Mouse (Mus musculus): ENCODE measurements around the gene S1pr4.
A peak's percentile ranks its signal among the peaks of the same experiment; 100 is the strongest.

S1pr4 gene

DNA sequence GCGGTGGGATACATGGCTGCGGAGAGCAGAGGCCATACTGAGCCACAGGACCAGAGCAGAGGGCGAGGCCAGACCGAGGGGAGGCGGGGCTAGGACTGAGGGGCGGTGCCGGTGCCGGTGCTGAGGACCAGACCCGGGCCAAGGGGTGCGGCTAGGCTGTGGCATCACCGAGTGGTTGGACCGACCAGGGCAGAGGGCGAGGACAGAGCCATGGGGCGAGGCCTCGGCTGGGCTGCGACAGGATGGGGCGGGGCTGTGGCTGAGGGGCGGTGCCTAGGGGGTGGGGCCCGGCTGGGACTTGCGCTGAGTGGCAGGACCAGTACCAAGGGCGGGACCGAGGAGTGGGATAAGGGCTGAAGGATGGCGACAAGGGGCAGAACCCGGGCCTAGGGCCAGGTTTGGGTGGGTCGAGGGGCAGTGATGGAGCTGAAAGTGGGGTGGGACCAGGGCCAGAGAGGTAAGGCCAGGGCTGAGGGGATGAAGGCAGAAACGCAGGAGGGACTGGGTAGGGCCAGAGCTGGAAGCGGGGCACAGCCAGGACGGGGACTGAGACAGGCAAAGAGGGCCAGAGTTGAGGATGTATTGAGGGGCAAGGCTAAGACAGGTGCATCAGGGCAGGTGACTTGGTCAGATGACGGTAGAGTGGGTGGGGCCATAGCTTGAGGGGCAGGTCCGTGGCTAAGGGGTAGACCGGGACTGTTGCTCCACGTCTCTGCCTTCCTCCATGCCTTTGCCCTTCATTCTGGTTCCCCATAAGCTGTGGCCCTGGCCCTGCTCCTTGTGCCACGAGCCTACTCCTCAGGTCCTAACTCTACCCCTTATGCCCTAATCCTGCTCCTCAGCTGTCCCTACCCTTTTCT, 35.3 kb downstream of the S1pr4 start:
- peak; percentile 41 for DNase-seq (ENCODE audit: low spot score)

DNA sequence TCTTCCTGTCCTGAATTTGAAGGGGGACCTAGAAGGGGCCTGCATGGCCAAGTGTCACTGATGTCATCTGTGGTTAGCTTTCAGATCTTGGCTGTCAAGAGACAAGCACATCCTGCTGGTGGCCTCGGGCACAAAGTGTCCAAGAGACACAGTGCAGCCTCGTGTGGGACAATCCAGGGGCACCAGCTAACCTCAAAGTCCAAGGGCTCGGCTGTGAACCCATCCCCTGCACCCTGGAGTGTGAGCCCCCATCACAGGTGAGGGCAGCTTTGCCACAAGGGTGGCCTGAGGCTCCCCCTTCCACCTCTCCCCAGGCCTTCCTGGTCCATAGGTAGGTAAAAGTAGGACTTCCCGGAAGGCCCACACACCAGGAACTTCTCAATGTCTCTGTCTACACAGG, 36.4 kb downstream of the S1pr4 start:
- DNase-seq (ENCODE audit: low spot score): peak; percentile 2

DNA sequence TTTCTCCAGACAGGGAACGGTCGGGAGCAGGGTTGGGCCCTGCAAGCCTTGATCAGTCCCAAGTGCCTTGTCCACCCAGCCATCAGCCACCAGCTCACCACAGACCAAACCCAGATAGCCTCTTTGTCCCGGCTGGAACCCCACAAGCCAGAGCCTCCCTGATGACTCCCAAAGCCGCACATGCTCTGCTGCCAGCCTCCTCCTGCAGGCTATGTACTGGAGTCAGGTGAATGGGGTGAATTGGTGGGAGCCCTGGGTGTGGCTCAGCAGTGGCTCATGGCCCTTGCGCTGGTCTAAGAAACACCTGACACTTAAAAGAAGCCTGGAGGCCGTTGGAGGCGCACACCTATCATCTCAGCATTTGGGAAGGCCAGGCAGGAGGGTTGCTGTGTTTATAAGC, 37.0 kb downstream of the S1pr4 start:
- DNase-seq (ENCODE audit: low spot score): peak; percentile 2

DNA sequence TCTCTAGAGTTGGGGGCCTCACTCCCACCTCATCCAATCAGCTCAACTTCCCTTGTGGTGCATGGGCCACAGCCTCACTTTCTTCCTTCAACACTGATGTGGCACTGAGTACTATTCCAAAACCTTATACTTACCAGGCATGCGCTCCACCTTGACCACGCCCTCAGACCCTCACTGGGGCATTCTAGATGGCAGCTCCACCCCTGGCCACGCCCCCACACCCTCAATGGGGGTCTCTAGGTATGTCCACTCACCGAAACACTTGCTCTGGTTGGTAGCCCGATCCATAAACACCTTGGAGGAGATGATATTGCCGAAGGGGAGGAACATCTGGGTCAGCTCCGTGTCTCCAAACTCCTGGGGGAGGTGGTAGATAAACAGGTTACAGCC, 37.5 kb downstream of the S1pr4 start:
- peak; percentile 2 for DNase-seq (ENCODE audit: low spot score)

DNA sequence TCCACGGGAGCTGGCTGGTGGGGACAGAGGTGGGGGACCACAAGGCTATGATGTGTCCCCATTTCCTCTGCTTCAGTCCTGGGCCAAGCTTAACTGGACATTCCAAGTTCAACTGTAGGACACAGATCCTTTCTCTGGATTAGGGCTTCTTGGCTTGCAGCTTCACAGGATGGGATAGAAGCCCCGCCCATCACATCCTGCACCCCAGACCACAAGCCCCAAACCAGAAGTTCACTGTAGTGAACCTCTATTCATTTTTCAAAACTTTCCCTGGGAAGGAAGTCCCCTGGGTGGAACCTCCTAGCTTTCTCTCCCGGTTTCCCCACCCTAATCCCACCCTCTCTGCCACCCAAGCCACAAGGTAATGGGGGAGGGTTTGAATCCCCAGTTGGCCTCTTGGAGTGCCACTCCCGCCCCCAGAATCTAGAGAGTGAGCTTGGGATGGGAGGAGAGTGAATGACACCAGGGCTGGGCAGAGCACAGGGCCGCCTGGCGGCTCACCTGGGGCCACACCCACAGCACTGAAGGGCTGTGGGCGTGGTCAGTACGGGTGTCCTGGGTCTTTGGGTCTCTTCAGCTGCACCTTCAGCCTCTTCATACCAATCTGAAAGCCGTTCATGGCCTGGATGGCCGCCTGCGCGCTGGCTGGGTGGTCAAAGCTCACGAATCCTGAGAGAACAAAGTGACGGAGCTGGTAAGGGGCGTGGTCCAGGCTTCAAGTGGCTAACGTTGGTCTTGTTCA, 38.1 kb downstream of the S1pr4 start:
- DNase-seq (ENCODE audit: low spot score): peak; percentile 2

DNA sequence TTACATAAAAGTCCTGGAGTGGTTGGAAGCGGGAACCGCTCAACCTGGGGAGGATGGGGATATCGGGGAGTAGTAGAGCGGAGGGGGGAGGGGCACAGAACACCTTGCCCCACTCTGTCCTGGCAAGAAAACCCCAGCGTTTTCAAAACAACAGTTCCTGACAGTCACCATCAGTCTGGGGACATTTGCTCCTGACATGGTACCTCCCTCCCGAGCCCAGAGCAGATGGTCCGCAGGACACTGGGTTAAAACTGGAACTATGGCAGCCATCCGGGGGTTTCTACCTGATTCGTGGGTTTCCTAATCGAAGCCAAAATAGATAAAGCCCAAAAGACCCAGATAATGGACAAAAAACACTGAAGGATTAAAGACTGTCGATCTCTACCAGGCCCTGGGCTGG, 39.0 kb downstream of the S1pr4 start:
- DNase-seq (ENCODE audit: low spot score): peak; percentile 1

DNA sequence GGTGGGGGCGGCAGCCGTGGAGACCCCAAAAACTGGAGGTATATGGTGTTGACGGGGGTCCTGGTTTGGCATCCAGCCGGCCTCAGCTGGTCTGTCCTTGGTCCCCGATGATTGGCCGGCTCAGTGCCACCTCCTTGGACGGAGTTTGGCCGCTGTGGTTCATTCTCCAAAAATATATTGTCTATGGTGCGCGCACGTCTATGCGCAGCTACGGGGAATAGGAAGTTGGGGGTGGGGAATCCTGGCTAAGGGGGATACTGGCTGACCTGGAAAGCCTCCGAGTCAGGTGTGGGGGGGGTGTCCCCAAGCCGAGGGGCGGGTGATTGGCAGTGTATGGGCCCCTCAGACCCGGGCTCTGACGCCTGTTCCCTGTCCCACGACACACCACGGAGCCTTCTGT, 39.5 kb downstream of the S1pr4 start:
- DNase-seq (ENCODE audit: low spot score): peak; percentile 2

DNA sequence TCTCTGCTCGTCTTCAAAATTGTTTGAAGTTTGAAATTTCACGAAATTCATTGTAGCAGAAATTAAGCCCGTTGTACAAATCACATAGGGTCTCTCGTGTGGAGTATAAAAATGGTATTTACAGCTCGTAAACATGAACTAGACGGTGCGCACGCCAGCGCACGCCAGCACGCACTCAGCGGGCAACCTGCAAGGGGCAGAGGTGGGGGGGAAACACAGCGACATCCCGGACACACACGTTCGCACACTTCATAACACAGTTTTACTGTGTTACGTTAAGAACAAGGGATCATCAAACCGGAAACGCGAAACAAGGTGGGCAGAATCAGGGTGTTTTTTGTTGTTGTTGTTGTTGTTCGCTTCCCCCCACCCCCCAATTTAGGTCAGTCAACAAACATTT, 40.5 kb downstream of the S1pr4 start:
- peak; percentile 1 for DNase-seq (ENCODE audit: low spot score)

DNA sequence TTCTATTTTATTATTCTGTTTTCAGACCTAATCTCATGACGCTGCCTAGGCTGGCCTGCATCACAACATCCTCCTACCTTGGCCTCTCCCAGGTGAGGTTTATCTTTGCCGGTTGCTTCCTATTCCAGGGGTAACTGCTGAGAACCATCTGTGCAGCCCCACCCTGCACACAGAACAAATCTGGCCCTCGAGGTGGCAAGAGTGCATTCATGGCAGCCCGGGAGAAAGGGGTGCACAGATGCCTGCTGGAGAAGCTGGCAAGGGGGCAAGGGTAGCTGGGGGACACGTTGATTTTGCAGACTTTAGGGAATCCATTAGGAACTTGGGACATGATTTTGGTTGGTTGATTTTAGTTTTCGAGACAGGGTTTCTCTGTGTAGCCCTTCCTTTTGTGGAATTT, 41.7 kb downstream of the S1pr4 start:
- DNase-seq (ENCODE audit: low spot score): peak; percentile 1

DNA sequence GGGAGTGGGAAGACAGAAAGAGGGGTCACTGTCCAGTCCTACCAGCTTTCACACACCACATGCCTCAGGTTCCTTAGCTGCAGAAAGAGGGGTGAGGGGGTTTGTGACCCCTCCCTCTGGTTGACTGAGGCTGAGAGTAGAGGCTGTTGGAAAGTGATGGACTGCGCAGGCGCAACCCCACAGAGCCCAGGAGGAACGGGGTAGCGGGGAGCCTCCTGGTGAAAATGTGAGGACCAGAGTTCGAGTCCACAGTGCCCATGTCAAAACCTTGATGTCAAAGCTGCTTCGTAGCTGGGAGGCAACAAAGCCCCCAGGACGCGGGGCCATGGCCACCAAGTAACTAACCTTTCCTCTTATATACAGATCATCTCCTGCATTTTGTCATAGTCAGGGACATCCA, 42.3 kb downstream of the S1pr4 start:
- DNase-seq (ENCODE audit: low spot score): peak; percentile 1

DNA sequence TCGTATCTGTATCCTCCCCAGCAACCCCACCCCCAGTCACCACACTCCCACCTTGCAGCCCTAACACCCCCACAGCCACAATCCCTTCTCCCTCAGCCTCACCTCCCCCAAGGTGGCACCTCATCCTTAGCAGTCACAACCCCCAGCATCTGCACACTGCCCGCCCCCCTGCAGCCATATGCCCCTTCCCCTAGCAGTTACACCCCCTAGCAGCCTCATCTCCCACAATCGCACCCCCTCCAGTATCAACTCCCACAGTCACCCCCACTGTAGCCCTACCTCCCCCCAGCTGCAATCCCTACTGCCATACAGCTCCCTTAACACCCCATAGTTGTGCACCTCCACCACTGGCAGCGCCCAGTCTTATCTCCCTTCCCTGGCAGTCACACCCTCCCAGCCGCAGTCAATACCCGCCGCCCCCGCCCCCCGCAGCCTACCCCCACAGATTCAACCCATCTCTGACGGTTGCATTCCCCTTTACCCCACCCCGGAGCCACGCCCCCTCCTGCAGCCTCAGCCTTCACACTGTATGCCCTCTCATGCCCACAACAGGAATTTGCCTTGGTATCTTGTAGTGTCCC, 42.9 kb downstream of the S1pr4 start:
- DNase-seq (ENCODE audit: low spot score): peak; percentile 1

DNA sequence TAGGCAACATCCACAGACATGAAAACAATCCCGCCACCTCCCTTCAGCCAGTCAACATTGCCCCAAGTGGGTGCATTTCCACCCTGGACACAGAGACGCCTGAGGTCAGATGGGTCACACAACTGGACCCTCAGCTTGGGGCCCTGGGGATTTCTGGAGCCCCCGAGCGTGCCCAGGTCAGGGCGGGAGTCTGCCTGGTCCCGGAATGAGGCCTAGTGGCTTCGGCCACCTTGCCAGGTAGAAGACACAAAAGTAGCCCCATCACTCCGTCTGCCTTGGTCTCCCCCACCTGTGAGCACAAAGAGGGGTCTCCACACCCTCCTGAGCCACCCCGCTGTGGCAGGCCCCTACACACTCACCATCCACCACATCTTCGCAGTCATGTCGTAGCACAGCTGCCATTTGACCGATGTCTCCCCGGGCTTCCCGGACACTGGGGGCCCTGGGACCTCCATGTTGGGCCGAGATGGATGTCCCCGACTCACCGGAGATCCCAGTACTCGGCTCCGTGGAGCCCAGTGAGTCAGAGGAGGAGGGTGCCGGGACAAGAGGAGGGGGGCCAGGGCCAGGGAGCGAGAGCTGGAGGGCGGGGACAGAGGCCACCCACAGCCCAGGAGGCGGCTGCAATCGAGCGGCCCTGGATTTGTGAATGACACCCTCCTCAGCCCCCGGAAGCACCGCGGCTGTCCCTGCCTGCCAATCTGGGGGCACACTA, 44.6 kb downstream of the S1pr4 start, which contains the start of gene Nfic:
TSS of gene Nfic (minus strand) at position 455 of the 715 bp plus-strand sequence.
- no peak for DNase-seq (ENCODE audit: low spot score)

DNA sequence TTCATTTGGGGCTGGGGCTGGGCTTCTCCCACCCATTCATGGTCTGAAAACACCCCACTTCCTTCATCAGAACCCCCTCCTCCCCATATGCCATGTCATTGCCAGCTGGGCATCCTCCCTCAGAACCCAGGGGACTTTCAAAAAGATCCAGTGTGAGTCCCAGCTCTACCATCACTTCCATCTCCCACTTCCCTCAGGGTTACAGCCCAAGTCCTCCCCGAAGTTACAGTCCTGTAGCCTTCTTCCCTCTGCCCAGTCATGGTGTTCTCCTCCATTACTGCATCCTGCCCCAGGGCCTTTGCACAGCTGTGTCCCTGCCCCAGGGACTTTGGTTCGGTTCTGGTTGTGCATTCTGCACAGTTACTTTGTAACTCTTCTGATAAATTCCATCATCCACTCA, 45.8 kb downstream of the S1pr4 start:
- DNase-seq (ENCODE audit: low spot score): no peak

DNA sequence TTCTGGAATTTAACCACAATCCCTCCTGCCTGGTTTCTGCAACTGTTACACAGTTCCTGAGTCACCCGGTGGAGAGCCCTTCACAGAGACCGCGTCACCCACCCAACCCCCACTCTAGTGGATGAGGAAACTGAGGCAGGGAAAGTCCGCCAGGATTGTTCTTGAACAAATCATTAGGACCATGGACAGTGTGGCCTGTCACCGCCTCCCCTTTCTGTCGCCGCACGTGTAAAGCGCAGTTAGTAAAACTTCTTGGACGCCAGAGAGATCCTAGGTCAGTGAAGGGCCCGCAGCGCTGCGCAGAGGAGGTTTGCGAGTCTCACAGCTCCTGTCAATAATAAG, 47.0 kb downstream of the S1pr4 start:
- no peak for DNase-seq (ENCODE audit: low spot score)

DNA sequence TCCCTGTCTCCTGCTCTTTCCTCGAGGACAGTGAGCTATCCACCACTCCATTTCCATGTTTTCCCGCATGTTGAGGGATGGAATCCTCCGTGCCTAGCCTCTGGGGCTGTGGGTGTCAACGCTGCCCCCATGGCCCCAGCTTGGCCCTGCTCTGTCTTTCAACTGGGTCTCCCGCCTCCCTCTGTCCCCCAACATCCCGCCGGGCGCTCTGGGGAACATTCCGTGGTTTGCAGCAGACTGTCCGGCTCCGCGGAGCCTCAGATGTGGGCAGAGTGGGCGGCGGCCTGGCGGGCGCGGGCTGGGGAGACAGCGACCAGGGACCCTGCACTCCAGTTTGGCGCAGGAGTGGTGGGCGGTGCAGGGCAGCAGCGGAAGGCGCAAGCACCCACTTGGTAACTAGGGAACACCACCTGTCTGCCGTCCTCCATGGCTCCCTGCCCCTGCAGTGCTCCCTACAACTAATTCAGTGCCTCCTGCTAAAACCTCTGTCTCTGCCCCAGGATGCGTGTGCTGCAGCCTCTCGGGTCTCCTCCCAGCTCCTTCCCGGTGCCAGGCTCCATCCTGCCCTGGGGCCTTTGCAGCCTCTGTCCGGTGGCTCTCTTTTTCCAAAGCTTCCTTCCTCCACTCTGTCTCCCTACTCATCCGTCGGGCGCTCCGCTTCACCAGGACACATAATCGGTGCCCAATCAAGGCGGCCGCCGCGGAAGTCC, 47.5 kb downstream of the S1pr4 start:
- no peak for DNase-seq (ENCODE audit: low spot score)

DNA sequence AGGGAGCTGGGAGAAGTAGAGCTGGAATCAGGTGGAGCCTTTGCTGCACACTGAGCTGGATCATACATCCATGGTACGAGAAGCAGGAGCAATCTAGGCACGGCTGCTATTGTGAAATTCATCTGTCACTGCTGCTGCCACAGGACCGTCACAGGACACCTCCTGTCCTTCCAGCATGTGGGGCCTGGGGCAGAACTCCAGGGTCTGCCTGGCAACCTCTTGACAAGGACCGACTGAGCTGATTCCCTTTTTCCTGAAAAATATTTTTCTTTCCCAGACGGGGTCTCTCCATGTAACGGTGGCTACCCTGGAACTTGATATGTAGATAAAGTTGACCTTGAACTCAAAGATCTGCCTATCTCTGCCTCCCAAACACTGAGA, 48.6 kb downstream of the S1pr4 start:
- DNase-seq (ENCODE audit: low spot score): no peak

DNA sequence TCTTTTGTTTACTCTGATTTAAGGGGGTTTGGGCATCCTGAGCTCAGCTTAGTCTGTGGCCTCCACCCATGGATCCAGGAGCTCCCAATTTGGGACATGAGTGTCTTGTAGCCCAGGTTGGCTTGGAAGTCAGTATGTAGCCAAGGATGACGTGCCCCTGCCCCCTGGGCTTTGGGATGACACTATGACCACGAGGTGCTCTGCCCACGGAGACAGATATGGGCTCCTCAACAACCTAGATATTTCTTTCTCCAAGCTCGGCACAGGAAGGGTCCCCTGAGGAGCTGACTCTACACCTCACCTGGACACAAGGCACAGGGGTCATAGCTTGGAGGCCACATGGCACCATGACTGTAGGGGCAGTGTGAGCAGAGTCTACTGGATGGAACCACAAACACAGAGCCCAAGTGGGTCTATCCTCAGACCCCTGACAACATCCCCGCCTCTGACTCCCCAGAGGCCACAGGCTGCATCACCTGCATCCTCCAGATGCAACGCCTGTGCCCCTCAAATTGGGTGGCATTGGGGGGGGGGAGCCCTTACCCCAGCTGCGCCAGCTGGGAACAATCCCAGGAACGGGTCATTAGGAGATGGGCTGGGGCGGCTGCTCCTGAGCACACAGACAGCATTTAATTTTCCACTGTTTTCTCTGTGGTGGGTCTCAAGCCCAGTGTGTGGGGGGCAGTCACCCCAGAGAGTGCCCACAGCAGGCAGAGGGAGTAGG, 49.1 kb downstream of the S1pr4 start:
- DNase-seq (ENCODE audit: low spot score): peak; percentile 2

DNA sequence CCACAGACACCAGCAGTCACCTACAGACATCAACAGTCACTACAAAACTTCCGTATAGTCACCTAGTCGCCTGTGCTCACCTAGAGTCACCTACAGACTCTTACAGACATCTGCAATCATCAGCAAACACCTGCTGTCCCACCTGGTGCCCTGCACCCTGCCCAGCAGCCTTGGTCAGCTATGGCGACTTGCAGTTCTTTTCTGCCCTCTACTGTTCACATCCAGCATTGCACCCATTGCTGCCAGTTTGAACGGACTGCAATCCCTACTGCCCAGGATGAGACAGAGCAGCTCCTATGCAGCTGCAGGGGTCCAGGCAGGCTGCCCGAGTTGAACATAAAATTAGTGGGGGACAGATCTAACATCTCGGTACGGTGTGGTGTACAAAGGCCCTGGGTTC, 49.8 kb downstream of the S1pr4 start:
- DNase-seq (ENCODE audit: low spot score): peak; percentile 66
